Mouse (Mus musculus) telencephalon, adult 2 months (tissue): Measurements from ENCODE around the gene Clrn1.
A peak's percentile ranks its signal among the peaks of the same experiment; 100 is the strongest.
"Not testable (repeated sequence)": the region's sequence is repeated elsewhere in the genome, so short reads cannot be mapped to it uniquely, and the experiment has no call there.

Experiments used
- DNase-seq: peaks from one replicate; pipeline ENCODE4 v3.0.0-alpha.2; 2011; ENCODE audit warnings: low read depth, low spot score

Clrn1 gene

DNA sequence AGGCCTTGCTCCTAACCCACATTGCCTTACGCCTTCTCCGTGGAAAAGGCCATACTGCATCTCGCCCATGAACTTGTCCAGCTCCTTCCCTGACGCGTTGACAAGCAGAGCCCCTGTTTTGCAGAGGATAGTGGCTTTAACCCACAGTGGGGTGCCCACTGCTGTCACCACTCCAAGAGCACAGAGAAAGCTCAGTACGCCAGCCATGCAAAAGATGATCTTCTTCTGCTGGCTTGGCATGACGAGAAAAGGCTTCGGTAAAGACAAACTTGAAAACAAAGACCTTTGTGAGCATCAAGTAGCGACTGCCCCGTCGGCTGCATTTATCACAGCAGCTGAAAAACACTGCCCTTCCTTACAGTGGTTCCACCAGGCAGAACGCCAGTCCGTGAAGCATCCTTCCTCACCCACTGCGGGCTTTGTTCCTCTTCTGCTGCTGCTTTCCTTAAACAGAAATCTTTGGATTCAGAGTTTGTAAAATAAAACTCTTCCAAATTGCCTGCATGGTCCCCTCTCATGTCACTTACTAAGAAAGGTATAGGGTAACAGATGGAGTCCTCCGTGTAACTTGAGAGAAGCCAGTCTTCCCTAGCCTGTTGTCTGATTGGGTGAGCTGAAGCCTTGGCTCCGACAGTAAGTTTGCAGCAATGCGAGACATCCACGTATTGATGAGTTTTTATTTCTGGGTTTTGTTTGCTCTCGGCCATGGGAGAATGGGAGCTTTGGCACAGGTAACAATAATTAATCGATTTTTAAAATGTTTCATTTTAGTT lies at the start of gene Clrn1:
Gene Clrn1 (minus strand): TSS at position 540 of the 773 bp plus-strand sequence.
- no peak for DNase-seq

DNA sequence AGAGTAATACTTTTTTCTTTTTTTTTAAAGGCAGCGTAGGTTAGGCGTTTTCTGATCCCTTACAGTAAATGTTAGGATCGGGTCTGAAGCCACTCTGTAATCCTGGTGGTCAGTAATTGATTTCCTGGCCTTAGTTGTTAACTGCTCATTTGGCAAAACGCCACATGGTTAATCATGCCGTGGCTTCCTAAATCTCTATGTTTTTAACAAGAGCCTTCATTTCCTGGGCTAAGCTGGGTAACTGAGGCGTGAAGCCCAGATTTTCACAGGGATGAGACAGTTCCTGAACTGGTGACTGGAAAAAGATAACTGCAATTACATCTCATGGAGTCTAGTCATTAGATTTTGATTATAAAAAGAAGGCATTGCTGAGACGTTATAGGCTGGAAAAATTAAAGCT lies 38.9 kb upstream of the Clrn1 start:
- DNase-seq: no peak

DNA sequence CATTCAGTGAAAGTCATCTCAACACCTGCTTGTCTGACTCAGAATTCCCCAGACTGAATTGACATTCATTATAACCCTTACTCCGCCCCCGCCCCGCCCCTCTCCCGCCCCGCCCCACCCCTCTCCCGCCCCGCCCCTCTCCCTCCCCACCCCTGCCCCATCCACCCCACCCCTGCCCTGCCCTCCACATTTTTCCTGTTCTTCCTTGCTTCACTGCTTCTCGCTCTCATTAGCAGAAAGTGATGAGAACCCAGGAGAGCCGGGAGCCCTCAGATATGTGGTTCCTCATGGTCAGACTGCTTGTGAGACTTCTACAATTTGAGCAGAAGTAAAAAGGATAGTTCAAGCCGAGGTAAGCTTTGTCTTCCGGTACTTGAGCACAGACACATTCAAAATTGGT lies 38.0 kb upstream of the Clrn1 start:
- DNase-seq: no peak

DNA sequence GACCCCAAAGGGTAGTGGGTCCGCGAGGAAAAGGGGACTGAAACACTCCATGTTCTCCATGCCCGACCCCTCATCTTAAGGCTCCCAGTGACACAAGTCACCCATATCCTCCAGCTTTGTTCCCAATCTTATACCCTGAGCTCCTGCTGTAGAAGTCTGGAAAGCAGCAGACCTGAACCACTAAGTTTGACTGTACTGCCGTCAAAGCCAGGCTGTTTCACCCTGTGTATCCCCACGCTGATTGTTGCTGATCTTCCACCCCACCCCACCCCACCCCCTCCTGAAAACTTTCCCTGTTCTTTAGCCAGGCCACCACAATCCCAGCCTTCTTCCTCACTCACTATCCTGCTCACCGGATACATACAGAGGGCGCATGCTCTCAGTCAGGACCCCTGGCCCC lies 37.5 kb upstream of the Clrn1 start:
- DNase-seq: no peak

DNA sequence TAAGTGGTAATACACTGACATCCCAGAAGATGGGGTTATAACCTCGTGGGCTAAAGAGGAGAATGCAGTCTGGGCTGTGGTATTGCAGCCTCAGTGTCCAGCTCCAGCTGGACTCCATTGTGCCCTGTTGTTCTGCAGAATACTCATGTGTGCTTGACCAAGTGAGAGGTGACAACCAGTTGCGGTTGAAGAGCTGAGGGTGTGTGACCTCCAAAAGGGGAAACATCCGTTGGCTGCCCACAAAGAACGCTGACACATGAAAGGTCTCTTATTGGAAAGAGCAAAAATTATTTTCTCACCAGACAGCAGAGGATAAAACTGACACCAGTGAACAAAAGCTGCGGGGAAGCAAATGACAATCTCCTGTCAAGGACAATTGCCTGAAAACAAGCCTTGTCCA lies 36.2 kb upstream of the Clrn1 start:
- DNase-seq: no peak

DNA sequence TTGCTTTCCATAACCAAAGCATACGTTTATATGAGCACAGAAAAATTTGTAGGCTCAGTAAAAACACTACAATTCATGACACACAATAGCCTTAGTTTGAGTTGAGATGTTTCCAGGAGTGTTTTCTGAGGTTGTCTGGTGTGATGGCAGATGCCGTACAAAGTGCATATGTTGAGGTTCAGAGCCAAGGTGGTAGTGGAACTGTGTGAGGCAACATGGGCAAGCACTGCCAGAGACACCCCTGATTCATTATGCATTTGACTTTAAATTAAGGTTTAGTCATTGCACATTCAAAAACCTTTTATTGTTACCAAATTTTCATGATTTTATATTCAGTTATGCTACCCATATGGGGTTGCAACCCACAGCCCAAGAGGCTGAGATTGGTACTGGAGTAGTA lies 19.5 kb upstream of the Clrn1 start:
- DNase-seq: no peak

DNA sequence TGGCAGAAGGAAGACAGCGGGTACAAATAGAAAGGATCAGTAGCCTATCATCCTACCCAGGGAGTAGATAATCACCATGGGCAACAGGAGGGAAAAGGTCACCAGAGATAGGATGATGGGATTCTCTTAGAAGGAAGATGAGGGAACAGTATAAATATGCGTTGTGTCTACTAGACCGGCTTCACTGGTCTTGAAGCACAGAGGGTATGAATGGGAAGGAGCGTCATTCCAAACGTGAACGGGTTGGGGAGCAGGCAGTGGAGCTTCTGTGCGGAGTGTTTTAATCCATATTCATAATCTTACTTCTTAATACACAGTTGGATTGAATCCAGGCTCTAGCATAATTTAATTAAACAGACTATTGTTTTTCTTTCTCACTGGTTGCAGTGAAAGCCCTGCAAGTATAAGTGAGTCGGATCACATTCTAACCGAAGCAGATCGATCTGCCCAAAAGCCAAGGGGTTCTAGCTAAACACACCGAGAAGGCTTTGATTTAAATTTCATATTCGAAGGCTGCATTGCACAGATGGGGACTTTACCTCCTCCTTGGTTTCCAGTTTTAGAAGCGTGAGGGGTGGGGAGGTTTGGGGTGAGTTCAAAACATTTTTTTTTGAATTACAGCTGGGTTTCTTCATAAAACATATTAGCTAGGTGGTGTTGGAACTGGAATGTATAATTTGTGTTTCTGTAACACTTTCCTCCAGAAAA lies 17.1 kb upstream of the Clrn1 start:
- no peak for DNase-seq

DNA sequence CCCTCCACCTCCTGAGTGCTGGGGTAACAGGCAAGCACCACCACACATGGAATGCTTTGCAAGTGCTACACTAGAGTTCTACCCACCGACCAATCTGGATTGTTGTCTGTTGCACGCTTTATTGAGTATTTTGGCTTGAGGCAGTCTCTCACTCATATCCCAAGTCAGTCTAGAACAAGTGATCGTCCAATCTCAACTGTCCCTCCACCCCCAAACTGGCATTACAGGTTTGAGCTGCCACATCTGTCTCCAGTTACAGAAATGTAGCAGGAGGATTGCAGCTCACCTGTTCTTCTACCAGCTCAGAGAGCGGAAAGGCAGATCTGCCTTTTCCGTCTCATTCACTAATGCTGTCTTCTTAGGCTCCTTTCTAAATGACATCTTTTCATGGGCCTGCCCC lies 10.0 kb upstream of the Clrn1 start:
- DNase-seq: no peak

DNA sequence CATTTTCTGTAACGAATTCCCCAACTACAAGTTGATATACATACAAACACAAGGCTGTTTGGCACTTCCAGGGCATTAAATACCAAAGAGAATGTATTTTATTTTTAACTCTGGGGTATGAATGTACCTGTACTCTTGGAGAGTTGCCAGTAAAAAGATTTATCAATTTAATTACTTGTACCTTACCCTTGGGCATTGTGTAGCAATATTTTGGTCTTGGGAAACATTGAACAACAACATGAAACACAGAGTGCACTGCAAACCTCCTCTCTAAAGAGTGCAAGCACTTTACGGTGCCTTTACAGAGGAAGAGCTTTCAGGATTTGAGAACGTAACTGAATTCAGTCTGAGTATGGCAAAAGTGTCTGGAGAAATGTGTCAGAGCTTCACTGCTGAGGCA lies 9.4 kb upstream of the Clrn1 start:
- DNase-seq: no peak

DNA sequence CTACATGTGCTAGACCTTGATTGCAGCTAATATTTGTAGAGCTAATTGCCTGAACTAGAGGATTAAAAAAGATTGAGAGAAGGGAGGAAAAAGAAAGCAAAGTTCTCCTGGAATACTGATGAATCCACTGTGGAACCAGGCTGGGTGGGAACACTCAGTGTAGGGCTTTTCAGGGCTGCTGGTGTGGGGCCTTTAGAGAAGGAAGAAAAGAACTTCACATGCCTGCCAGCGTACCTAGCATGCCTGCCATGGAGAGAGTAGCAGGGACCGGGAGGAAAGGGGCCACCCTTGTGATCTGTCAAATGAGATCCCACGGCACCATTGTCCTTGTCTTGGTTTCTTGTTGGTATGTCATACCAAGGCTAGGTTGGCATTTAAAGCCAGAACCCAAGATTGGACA lies 4.5 kb upstream of the Clrn1 start:
- no peak for DNase-seq

DNA sequence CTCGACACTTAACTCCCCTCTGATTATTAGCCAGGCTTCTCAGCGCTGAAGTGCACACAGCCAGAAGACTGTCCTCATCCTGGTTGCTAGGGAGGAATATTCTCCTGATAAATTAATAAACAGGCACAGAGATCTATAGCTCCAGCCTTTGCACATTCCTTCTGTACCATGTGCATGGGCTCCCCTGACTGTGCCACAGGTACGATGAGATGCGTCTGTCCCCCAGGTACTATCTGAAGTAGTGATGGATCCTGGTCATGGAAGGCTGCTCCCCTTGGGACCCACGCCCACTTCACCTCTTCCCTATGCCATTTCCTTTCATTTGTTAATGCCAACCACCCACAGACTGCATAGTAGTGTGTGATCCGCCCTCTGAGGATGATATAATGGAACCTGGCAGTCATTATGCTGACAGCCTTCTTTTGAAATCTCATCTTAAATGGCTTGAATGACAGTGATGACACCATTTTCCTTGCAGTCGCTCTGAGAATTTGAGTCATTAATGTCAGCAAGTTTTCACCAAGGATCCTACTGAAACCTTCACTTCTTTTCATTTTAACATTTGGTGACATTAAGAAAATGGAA lies 3.1 kb upstream of the Clrn1 start:
- no peak for DNase-seq

DNA sequence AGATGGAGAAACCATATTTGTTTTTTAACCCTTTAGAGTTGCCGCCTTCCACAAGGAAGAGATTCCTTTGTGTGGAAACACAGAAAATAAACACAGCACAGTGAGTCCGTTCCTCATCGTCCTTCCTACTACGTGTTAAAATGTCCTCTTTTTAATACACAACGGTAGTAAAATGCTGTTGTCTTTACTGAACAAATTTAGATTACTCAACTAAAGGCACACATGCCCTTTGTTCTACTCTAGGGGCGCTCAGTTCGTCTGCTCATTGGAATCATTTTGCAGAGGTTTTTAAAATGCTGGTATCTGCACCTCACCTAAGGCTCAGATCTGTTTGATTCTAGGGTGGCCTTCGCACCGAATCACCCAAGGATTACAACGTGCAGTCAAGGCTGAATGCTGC lies 2.6 kb upstream of the Clrn1 start:
- DNase-seq: no peak

DNA sequence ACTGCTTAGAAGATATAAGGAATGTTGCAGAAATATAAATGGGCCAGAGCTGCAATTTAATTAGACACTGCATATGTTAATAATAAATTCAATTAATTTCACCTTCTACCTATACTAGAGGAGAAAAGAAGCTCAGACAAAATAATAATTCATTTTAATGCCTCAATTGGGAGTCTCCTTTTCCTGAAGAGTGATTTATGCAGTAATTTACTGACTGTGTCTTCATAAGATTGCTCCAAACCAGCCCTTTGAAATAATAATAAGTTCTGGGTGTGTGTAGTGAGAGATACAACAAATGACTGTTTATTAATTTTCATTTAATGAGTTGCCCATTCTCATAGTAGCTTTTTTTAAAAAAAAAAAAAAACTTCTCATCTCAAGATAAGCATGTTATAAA lies 1.6 kb downstream of the Clrn1 start:
- DNase-seq: no peak

DNA sequence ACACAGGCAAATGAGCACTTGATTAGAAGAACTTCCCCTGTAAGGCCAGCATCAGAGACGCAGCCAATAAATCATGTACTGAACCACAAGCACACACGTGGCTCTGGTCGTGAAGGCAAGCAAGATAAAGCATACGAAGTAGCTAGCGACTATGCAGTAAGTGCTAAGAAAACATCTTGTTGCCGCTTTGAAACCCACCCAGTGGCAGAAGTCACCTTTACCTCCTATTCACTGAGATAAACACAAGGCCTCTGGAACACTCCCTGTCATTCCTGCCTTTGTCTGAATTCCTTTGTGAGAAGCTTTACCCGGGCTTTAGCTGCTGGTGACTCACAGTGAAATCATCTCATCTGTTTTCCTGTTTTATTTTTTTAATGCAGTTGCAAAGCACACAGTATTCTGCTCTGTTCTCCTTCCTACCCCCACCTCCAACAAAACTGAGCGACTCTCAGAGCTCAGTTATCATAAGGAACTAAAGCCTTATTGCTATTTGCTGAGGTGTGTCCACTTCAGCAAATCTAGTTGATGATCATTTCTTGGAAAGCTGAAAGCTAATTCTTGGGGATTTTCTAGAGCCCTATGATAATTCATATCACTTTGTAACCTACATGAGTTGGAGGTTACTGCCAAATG lies 2.1 kb downstream of the Clrn1 start:
- no peak for DNase-seq

DNA sequence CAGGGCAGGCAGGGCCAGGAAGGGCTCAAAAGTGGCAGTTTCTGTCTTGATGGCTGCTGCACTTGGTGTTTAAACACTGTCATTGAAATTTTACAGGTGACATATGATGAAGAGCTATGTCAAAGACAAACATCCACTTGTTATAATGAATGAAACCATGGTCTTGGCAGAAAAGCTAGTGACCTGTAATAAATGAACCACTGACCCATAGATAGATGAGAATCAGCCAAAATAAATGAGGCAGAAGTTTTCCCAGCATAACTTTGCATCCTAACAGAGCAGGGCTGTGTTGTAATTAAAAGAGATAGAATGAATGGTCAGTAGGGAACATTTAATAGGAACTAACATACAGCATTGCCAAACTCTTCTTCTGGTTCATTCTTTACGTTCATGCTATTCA lies 4.1 kb downstream of the Clrn1 start:
- DNase-seq: no peak

DNA sequence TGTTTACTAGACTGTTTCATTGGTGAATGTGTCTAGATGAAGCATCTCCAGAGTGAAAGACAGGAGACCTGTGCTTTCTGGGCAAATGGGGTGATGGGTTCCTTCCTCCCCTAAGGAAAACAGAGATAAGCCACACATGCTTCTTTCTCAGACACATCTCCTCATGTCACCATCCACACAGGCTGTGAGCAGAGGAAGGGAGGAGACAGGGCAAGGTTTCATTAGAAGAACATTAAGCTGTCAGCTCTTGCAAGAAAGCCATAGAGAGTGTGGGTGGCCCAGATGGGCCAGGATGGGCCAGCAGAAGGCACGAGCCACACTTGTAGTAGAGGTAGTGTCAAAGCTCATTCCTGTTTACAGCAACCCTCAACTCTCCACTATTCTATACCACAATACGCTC lies 5.0 kb downstream of the Clrn1 start:
- no peak for DNase-seq

DNA sequence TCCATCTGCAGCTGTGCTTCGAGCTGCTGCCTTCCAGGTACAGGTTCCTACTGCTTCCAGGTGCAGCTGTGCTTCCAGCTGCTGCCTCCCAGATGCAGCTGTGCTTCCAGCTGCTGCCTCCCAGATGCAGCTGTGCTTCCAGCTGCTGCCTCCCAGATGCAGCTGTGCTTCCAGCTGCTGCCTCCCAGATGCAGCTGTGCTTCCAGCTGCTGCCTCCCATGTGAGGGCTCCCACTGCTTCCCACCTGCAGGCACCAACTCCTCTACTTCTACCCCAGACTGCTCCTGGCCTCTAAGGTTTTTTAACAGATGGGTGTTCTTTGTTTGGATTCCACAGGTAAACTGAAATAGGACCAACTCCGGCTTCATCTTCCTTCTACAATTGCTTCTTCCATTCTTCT lies 13.3 kb downstream of the Clrn1 start:
- DNase-seq: not testable (repeated sequence)

DNA sequence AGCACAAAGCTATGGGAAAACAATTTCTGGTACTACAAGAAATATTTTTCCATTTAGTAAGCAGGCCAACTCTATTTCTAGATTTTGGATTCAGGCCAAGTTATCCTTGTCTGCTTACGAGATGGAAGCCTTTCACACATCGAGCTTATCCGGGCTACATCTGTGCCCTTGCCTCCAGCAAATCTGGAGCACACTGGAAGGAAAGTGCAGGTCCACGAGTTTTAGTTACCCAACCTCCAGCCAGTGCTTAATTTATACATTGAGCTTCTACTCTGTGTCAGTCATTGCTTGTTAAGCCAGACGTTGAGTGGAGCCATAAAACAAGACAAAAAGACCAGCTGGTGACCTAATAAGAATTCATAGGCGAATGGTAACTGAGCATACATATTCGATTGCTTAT lies 19.4 kb downstream of the Clrn1 start:
- peak; percentile 33 for DNase-seq

DNA sequence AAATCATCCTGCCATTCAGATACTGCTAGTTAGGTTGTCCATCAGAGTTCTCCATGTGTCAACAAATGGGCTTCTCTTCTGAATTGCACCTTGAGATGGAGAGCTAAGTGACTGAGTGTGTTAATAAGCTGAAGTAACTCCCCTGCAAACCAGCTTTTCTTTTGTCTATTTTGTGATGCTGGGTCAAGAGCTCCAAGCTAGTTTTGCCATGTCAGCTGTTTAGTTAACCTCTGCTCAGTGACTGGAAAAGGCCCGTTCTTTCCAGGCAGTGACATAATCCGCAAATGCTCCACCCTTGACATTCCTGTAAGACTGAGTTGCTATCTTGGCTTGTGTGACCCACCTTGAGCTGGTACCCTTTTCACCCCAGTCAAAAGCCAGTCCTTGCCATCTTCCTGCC lies 22.2 kb downstream of the Clrn1 start:
- no peak for DNase-seq

DNA sequence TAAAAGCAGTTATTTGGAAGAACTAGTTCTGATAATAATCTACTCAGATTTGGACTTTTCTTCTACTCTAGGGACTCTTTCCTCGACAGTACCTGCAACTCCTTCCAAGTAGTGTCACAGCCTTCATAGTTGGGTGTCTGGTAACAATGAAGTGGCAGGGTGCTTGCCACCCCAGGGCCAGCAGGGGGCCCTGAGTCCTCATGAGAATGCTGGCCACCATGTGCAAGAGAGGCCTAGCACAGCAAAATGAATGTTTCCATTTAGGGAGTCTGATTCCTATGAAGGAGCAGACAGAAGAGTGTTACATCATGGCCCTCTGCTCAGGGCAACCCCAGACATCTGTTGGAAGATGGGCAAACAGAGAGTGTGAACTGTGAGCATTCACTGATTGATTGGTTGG lies 41.7 kb downstream of the Clrn1 start:
- DNase-seq: no peak

DNA sequence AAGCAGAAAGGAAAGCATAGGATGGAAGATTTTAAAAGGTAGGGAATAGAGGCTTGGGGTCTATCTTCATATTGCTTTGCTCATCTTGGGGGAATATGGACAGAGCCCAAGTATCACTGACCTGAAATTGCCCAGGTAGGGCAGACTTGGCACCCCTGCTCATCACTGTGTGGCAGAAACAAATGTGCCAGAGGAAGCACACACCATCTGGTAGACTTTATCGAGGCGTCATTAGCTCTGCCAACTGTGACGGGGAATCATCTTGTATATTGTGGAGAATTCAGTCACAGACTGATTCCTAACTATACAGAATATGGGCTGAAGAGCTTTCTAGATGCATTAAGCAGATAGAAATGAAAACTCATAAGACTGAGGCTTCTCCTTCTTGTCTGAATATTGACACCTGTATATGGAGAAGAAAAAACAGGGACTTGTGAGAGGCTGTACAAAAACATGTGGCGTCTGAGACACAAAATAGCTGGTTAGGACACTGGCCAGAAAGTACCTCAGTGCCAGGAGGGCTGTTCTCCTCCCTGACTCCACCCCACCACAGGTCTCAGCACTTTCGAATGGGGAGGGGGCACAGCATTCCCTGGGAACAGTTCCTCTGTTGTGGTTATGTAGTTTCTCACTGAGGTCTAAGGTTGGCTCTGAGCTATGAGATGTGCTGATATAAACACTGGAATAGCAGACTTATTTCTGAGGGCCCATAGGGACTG lies 51.5 kb downstream of the Clrn1 start:
- no peak for DNase-seq

DNA sequence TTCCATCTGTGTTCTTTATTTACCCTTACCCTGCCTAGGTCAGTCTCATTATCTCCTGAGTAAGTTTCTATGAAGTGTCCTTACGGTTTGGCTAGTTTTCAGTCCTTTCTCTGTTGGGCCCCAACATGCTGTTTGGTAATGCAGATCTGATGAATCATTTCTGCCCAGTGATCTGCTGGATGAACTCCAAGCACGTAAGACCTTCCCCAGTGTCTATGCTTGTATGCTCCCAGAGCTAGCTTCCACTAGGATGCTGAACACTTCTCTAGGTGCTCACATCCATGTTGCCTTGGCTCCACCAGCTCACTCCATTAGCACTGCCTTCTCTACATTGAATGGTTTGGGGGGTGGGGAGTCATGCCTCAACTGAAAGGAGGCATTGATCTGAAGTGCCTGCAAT lies 52.3 kb downstream of the Clrn1 start:
- no peak for DNase-seq
